In the genomic region with DNA sequence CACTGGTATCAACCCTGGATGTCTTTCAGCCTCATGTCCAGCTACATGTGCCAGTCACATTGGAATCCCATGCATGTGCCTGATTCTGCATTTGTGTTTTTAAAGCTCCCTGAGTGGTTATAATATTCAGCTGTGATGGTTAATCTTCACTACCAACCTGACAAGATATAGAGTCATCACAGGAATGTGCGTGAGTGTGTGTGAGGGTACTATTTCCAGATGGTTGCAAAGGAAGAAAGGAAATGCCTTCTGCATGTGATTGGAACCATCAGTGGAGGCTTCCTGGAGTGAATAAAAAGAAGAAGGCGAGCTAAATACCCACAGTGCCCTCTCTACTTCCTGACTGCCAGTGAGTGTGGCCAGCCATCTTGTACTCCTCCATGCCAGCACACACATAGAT, we compare ENCODE assay signal across 25 mouse cellular contexts. TPM values are rescaled to one million over a fixed set of nuclear protein-coding genes. Genes with fewer than 3 reads are reported as not detected.
A peak's percentile ranks its signal among the peaks of the same experiment; 100 is the strongest.
DNase-seq lines count a peak whose midpoint lies in the region; ATAC-seq and TF ChIP-seq lines count a peak whose summit lies in the region.
"Had no signal": no experiment of that assay in that cellular context is flagged by ENCODE, and none has a peak within 500 bp of the region (broad histone marks: within the 10 kb centered on the region; RNA-seq: fewer than 3 reads in every experiment).

No protein-coding gene starts in this region.

- 0 out of 2 replicates have a peak, but pooled peaks have one; percentile 21 for ATAC-seq in neural tube, embryonic 12.5 days (ENCODE audit: low FRiP score, low read depth)
- no peak for ATAC-seq in kidney, embryonic 14.5 days (ENCODE audit: low FRiP score, low TSS enrichment)
- ATAC-seq: activated CD4-positive, CD25-positive, alpha-beta regulatory T cell, adult 4 months; CD4-positive, CD25-positive, alpha-beta regulatory T cell, adult 4 months; forebrain, embryonic 13.5 days; forebrain, embryonic 15.5 days; forebrain, postnatal 0 days had no signal

- no peaks in the 10 kb centered on the region for H3K9me3 ChIP-seq in neural tube, embryonic 12.5 days
- H3K9me3 ChIP-seq in kidney, embryonic 14.5 days (ENCODE audit: control insufficient read depth, low read length), result no peaks in the 10 kb centered on the region
- H3K9me3 ChIP-seq: embryonic facial prominence, embryonic 10.5 days; embryonic facial prominence, embryonic 12.5 days; forebrain, embryonic 13.5 days; forebrain, embryonic 15.5 days had no signal

- H3ac ChIP-seq in C2C12 (ENCODE audit: control insufficient read depth, insufficient read length, low read depth), result no peak overlapping the region

- H3K9ac ChIP-seq in neural tube, embryonic 12.5 days, result no peak overlapping the region
- H3K9ac ChIP-seq in kidney, embryonic 14.5 days (ENCODE audit: low read depth, low read length), result no peak overlapping the region
- H3K9ac ChIP-seq: embryonic facial prominence, embryonic 12.5 days; forebrain, embryonic 13.5 days; forebrain, embryonic 15.5 days; forebrain, postnatal 0 days had no signal

- H3K79me2 ChIP-seq in C2C12 (ENCODE audit: control insufficient read depth, insufficient read depth), result no peaks in the 10 kb centered on the region

- no peaks in the 10 kb centered on the region for H3K36me3 ChIP-seq in neural tube, embryonic 12.5 days
- no peaks in the 10 kb centered on the region for H3K36me3 ChIP-seq in C2C12 (ENCODE audit: control insufficient read depth, insufficient read depth)
- H3K36me3 ChIP-seq in kidney, embryonic 14.5 days (ENCODE audit: control insufficient read depth, insufficient read depth, low read length), result no peaks in the 10 kb centered on the region
- H3K36me3 ChIP-seq: embryonic facial prominence, embryonic 10.5 days; embryonic facial prominence, embryonic 12.5 days; forebrain, embryonic 15.5 days; G1E had no signal

- no peak overlapping the region for H3K27ac ChIP-seq in neural tube, embryonic 12.5 days
- H3K27ac ChIP-seq in kidney, embryonic 14.5 days (ENCODE audit: low read depth, low read length), result no peak overlapping the region
- H3K27ac ChIP-seq: embryonic facial prominence, embryonic 10.5 days; embryonic facial prominence, embryonic 12.5 days; forebrain, embryonic 13.5 days; forebrain, embryonic 15.5 days had no signal

- 70% methylated on average over 2 of the region's 2 CpGs for WGBS in neural tube, embryonic 12.5 days
- WGBS in kidney, embryonic 14.5 days, result 83% methylated on average over 2 of the region's 2 CpGs

- TF ChIP-seq CTCF in C2C12 (IDR thresholded peaks at IDR 0.05; ENCODE audit: control insufficient read depth, insufficient read depth, insufficient read length), result no peak

- no peaks in the 10 kb centered on the region for H3K27me3 ChIP-seq in neural tube, embryonic 12.5 days (replicated peaks)
- no peaks in the 10 kb centered on the region for H3K27me3 ChIP-seq in C2C12 (ENCODE audit: control insufficient read depth, insufficient read depth, insufficient read length)
- no peaks in the 10 kb centered on the region for H3K27me3 ChIP-seq in kidney, embryonic 14.5 days (ENCODE audit: control insufficient read depth, insufficient read depth, low read length)
- H3K27me3 ChIP-seq: CH12.LX; embryonic facial prominence, embryonic 12.5 days; forebrain, embryonic 13.5 days; forebrain, embryonic 15.5 days had no signal

- no peak overlapping the region for H3K4me3 ChIP-seq in neural tube, embryonic 12.5 days
- H3K4me3 ChIP-seq in C2C12 (ENCODE audit: insufficient read depth, poor library complexity, severe bottlenecking), result no peak overlapping the region
- no peak overlapping the region for H3K4me3 ChIP-seq in kidney, embryonic 14.5 days (ENCODE audit: low read length)
- H3K4me3 ChIP-seq: embryonic facial prominence, embryonic 10.5 days; embryonic facial prominence, embryonic 12.5 days; forebrain, embryonic 13.5 days; forebrain, embryonic 15.5 days had no signal

- DNase-seq in neural tube, embryonic 10.5 days (ENCODE audit: extremely low spot score, low spot score), result no peak
- DNase-seq in Muller cell, postnatal 12 days (ENCODE audit: inconsistent ontology term), result peak; percentile 31
- peak; percentile 41 for DNase-seq in brain, adult 2 months (ENCODE audit: low read depth, low spot score)
- DNase-seq in left cerebral cortex, adult 8-10 months (ENCODE audit: low spot score in 2 of 2), result no peak
- no peak for DNase-seq in cerebellum, postnatal 25 days
- DNase-seq: adrenal gland, adult 8-10 months; adrenal gland, postnatal 14 days; adrenal gland, postnatal 36 days; cerebellum, adult 11 months; cerebellum, adult 18-20 months; cerebellum, adult 8-10 months; cerebellum, adult 9-11 months; cerebellum, postnatal 14 days; forebrain, postnatal 0 days had no signal

- no peak overlapping the region for H3K4me2 ChIP-seq in neural tube, embryonic 12.5 days (replicated peaks)
- H3K4me2 ChIP-seq in kidney, embryonic 14.5 days (replicated peaks; ENCODE audit: low read depth, low read length), result no peak overlapping the region
- H3K4me2 ChIP-seq: embryonic facial prominence, embryonic 12.5 days; forebrain, embryonic 13.5 days; forebrain, embryonic 15.5 days had no signal

- H3K4me1 ChIP-seq in neural tube, embryonic 12.5 days, result no peaks in the 10 kb centered on the region
- H3K4me1 ChIP-seq in kidney, embryonic 14.5 days (ENCODE audit: control insufficient read depth, insufficient read depth, low read length), result no peaks in the 10 kb centered on the region
- H3K4me1 ChIP-seq: embryonic facial prominence, embryonic 10.5 days; embryonic facial prominence, embryonic 12.5 days; forebrain, embryonic 13.5 days; forebrain, embryonic 15.5 days had no signal

- H3K79me3 ChIP-seq in C2C12 (ENCODE audit: low read depth), result no peaks in the 10 kb centered on the region

TF ChIP-seq in C2C12, 6 proteins besides CTCF, POLR2A, EP300 and RAD21:
- peak; percentile 48 for TF ChIP-seq MYOD1 (IDR thresholded peaks at IDR 0.05; ENCODE audit: control insufficient read depth, insufficient read length, low read depth)
- no peak for TF ChIP-seq MAX (IDR thresholded peaks at IDR 0.05)
TF ChIP-seq in C2C12: peak in this region for 1.

RNA-seq across cellular contexts. Expression of a gene that starts 48.2 kb away (rescaled TPM):
- polyA plus RNA-seq in neural tube, embryonic 12.5 days (2016; fragmentation: Nextera tagmentation; extraction: Ambion mirVana), result 39.5 and 44.1 TPM in 2 replicates
- 0.19 TPM for polyA plus RNA-seq in C2C12 (2012; fragmentation: generic; extraction: Trizol)
- 10 to 100 TPM; 44.8 to 54.6 (median 50.7) TPM for total RNA-seq in left cerebral cortex, adult 8-10 months (2022)
- 1.3 and 2.7 TPM in 2 replicates for polyA plus RNA-seq in kidney, embryonic 14.5 days (2014; fragmentation: Nextera tagmentation; extraction: Ambion mirVana)
- total RNA-seq: CH12.LX, G1E had no signal
- polyA plus RNA-seq: activated CD4-positive, CD25-positive, alpha-beta regulatory T cell, adult 4 months; CD4-positive, CD25-positive, alpha-beta regulatory T cell, adult 4 months; G1E had no signal

Comparison
In these comparisons a context has a peak if more than half of its experiments do, and no peak if none do; other contexts are left out.
1. DNase-seq: peak in Muller cell, postnatal 12 days (single experiment) and brain, adult 2 months (single experiment); none in neural tube, embryonic 10.5 days (single experiment), left cerebral cortex, adult 8-10 months (0 of 2) and cerebellum, postnatal 25 days (0 of 2).
2. RNA of a gene that starts 48.2 kb away (polyA plus RNA-seq): 39.5 to 44.1 TPM in neural tube, embryonic 12.5 days; 1.3 to 2.7 TPM in kidney, embryonic 14.5 days and 0.19 TPM in C2C12 (single experiment); every median in the first group is over 10 times any median in the second.